Mouse (Mus musculus) limb, embryonic 15.5 days (tissue): ENCODE results near the gene Abcg5. TPM values are rescaled to one million over a fixed set of nuclear protein-coding genes. Genes with fewer than 3 reads are reported as not detected.
A peak's percentile ranks its signal among the peaks of the same experiment; 100 is the strongest.

Experiments used
- ATAC-seq: fragments of 200-750 bp; cut with Nextera tagmentation; 2 replicates; pipeline ENCODE4 v1.8.0; 2017; ENCODE audit warnings: low read depth, moderate TSS enrichment; ENCODE audit not compliant: insufficient number of reproducible peaks, low FRiP score, low TSS enrichment
- H3K27ac ChIP-seq: fragments of 300-500 bp; sonication (generic); 2 replicates; pipeline ENCODE4 v1.5.1; 2015; ENCODE audit warnings: moderate library complexity, mild to moderate bottlenecking, inconsistent platforms
- H3K27me3 ChIP-seq: fragments of 300-500 bp; sonication (generic); 2 replicates; pipeline ENCODE4 v1.6.1; 2015; ENCODE audit warnings: inconsistent platforms
- H3K36me3 ChIP-seq: fragments of 300-500 bp; sonication (generic); 2 replicates; pipeline ENCODE4 v1.6.1; 2015; ENCODE audit warnings: inconsistent platforms
- H3K4me1 ChIP-seq: fragments of 300-500 bp; sonication (generic); 2 replicates; pipeline ENCODE4 v1.6.1; 2015; ENCODE audit warnings: inconsistent platforms
- H3K4me2 ChIP-seq: fragments of 300-500 bp; sonication (generic); 2 replicates; pipeline ENCODE4 v1.6.1; 2015; ENCODE audit warnings: mild to moderate bottlenecking, inconsistent platforms
- H3K4me3 ChIP-seq: fragments of 300-500 bp; sonication (generic); 2 replicates; pipeline ENCODE4 v1.5.1; 2015; ENCODE audit warnings: mild to moderate bottlenecking, inconsistent platforms
- H3K9ac ChIP-seq: fragments of 300-500 bp; sonication (generic); 2 replicates; pipeline ENCODE4 v1.6.1; 2015; ENCODE audit warnings: inconsistent platforms
- H3K9me3 ChIP-seq: fragments of 300-500 bp; sonication (generic); 2 replicates; pipeline ENCODE4 v1.6.1; 2016; ENCODE audit warnings: inconsistent platforms
- WGBS: fragments of 180-500 bp; shearing (Covaris S2); methylation state at CpG from one replicate; pipeline ENCODE4 v1.1.7; 2015; 5-methylcytosine and 5-hydroxymethylcytosine counted together
- polyA plus RNA-seq: library from polyadenylated mRNA; unstranded; fragments of >200 nt; fragmentation: Nextera tagmentation; extraction: Ambion mirVana; gene quantifications from 2 replicates; pipeline ENCODE4 v1.2.1, GENCODE M21; 2015

Abcg5 gene
- polyA plus RNA-seq, 1 experiment from 2014 or later, result 1.8 TPM

- no peaks in the 10 kb centered on the region for H3K9me3 ChIP-seq
- H3K4me1 ChIP-seq, result peaks cover 12% of the 10 kb centered on the region
- H3K4me2 ChIP-seq, result no peak overlapping the region
- H3K36me3 ChIP-seq, result peaks cover 19% of the 10 kb centered on the region; the same call in 1 of the 2 replicates
- no peak overlapping the region for H3K4me3 ChIP-seq
- H3K27me3 ChIP-seq, result no peaks in the 10 kb centered on the region
- H3K9ac ChIP-seq, result no peak overlapping the region
- ATAC-seq, result no peak
- 71% methylated on average over 4 of the region's 4 CpGs for WGBS
- peak overlapping the region; percentile 86; the same call in 1 of the 2 replicates for H3K27ac ChIP-seq
Observed at GRCm38 (mm10) chr17:84622028-84622427, 60.8 kb downstream of the Abcg5 start.

- Histone ChIP-seq H3K4me2 (no peak overlapping the region), H3K27me3 (no peaks in the 10 kb centered on the region), H3K4me1 (peaks cover 9% of the 10 kb centered on the region), H3K4me3 (no peak overlapping the region), H3K9ac (no peak overlapping the region), H3K36me3 (peaks cover 19% of the 10 kb centered on the region; the same call in 1 of the 2 replicates), H3K27ac (no peak overlapping the region), H3K9me3 (no peaks in the 10 kb centered on the region)
- ATAC-seq, result no peak
- 83% methylated on average over 6 of the region's 6 CpGs for WGBS
Observed at GRCm38 (mm10) chr17:84621209-84621608, 61.6 kb downstream of the Abcg5 start.

- no peak overlapping the region for H3K4me2 ChIP-seq
- H3K36me3 ChIP-seq, result peaks cover 19% of the 10 kb centered on the region; the same call in 1 of the 2 replicates
- no peaks in the 10 kb centered on the region for H3K27me3 ChIP-seq
- ATAC-seq, result no peak
- no peaks in the 10 kb centered on the region for H3K9me3 ChIP-seq
- peaks cover 9% of the 10 kb centered on the region for H3K4me1 ChIP-seq
- H3K9ac ChIP-seq, result no peak overlapping the region
- no peak overlapping the region for H3K4me3 ChIP-seq
- no peak overlapping the region for H3K27ac ChIP-seq
- 82% methylated on average over 6 of the region's 6 CpGs for WGBS
Observed at GRCm38 (mm10) chr17:84620610-84621009, 62.2 kb downstream of the Abcg5 start.

- ATAC-seq, result no peak
- Histone ChIP-seq H3K4me1 (peaks cover 9% of the 10 kb centered on the region), H3K4me2 (no peak overlapping the region), H3K9ac (no peak overlapping the region), H3K27ac (no peak overlapping the region), H3K36me3 (peaks cover 19% of the 10 kb centered on the region; the same call in 1 of the 2 replicates), H3K4me3 (no peak overlapping the region), H3K27me3 (no peaks in the 10 kb centered on the region), H3K9me3 (no peaks in the 10 kb centered on the region)
- 69% methylated on average over 3 of the region's 3 CpGs for WGBS
Observed at GRCm38 (mm10) chr17:84620076-84620475, 62.7 kb downstream of the Abcg5 start.

- H3K27me3 ChIP-seq, result no peaks in the 10 kb centered on the region
- H3K4me1 ChIP-seq, result peaks cover 9% of the 10 kb centered on the region
- peaks cover 28% of the 10 kb centered on the region for H3K36me3 ChIP-seq
- no peak overlapping the region for H3K27ac ChIP-seq
- ATAC-seq, result no peak
- no peak overlapping the region for H3K4me2 ChIP-seq
- no peaks in the 10 kb centered on the region for H3K9me3 ChIP-seq
- 85% methylated on average over 7 of the region's 7 CpGs for WGBS
- no peak overlapping the region for H3K9ac ChIP-seq
- no peak overlapping the region for H3K4me3 ChIP-seq
Observed at GRCm38 (mm10) chr17:84619112-84619511, 63.7 kb downstream of the Abcg5 start.

- Histone ChIP-seq H3K4me3 (no peak overlapping the region), H3K27me3 (no peaks in the 10 kb centered on the region), H3K27ac (no peak overlapping the region), H3K9ac (no peak overlapping the region), H3K36me3 (peaks cover 40% of the 10 kb centered on the region), H3K4me1 (peaks cover 4% of the 10 kb centered on the region), H3K4me2 (no peak overlapping the region), H3K9me3 (no peaks in the 10 kb centered on the region)
- no peak for ATAC-seq
- WGBS, result 82% methylated on average over 6 of the region's 6 CpGs
Observed at GRCm38 (mm10) chr17:84617953-84618352, 64.9 kb downstream of the Abcg5 start.

GRCm38 (mm10) chr17:84616526-84617074 lies 66.2 kb downstream of the Abcg5 start:
- no peaks in the 10 kb centered on the region for H3K9me3 ChIP-seq
- H3K36me3 ChIP-seq, result peaks cover 45% of the 10 kb centered on the region
- no peak for ATAC-seq
- no peak overlapping the region for H3K4me3 ChIP-seq
- H3K27ac ChIP-seq, result no peak overlapping the region
- H3K4me2 ChIP-seq, result no peak overlapping the region
- 80% methylated on average over 6 of the region's 6 CpGs for WGBS
- 0 out of 2 replicates have a peak, but pooled peaks cover 3% of the 10 kb centered on the region for H3K4me1 ChIP-seq
- H3K9ac ChIP-seq, result no peak overlapping the region
- H3K27me3 ChIP-seq, result no peaks in the 10 kb centered on the region

GRCm38 (mm10) chr17:84615811-84616210 lies 67.0 kb downstream of the Abcg5 start:
- H3K9ac ChIP-seq, result no peak overlapping the region
- H3K9me3 ChIP-seq, result no peaks in the 10 kb centered on the region
- no peak overlapping the region for H3K27ac ChIP-seq
- peaks cover 48% of the 10 kb centered on the region for H3K36me3 ChIP-seq
- no peaks in the 10 kb centered on the region for H3K27me3 ChIP-seq
- H3K4me1 ChIP-seq, result 0 out of 2 replicates have a peak, but pooled peaks cover 3% of the 10 kb centered on the region
- no peak for ATAC-seq
- WGBS, result 80% methylated on average over 11 of the region's 11 CpGs
- no peak overlapping the region for H3K4me3 ChIP-seq
- no peak overlapping the region for H3K4me2 ChIP-seq

GRCm38 (mm10) chr17:84611971-84612370 lies 70.8 kb downstream of the Abcg5 start:
- Histone ChIP-seq H3K9me3 (no peaks in the 10 kb centered on the region), H3K27ac (no peak overlapping the region; the same call in 1 of the 2 replicates), H3K9ac (no peak overlapping the region), H3K4me2 (no peak overlapping the region), H3K27me3 (no peaks in the 10 kb centered on the region), H3K36me3 (peaks cover 41% of the 10 kb centered on the region), H3K4me1 (no peaks in the 10 kb centered on the region), H3K4me3 (no peak overlapping the region)
- ATAC-seq, result no peak
- WGBS, result 35% methylated on average over 7 of the region's 7 CpGs

- no peak overlapping the region for H3K9ac ChIP-seq
- no peaks in the 10 kb centered on the region for H3K4me1 ChIP-seq
- H3K27ac ChIP-seq, result no peak overlapping the region
- 62% methylated on average over 9 of the region's 9 CpGs for WGBS
- H3K9me3 ChIP-seq, result no peaks in the 10 kb centered on the region
- peaks cover 43% of the 10 kb centered on the region for H3K36me3 ChIP-seq
- no peak overlapping the region for H3K4me3 ChIP-seq
- H3K4me2 ChIP-seq, result no peak overlapping the region
- ATAC-seq, result no peak
- no peaks in the 10 kb centered on the region for H3K27me3 ChIP-seq
Observed at GRCm38 (mm10) chr17:84611500-84611899, 71.3 kb downstream of the Abcg5 start.

- H3K4me3 ChIP-seq, result no peak overlapping the region
- no peak for ATAC-seq
Observed at GRCm38 (mm10) chr17:84608606-84609005, 74.2 kb downstream of the Abcg5 start.

More at GRCm38 (mm10) chr17:84608606-84609005, 74.2 kb downstream of the Abcg5 start:
- Histone ChIP-seq H3K4me2 (no peak overlapping the region), H3K36me3 (peaks cover 38% of the 10 kb centered on the region), H3K27me3 (no peaks in the 10 kb centered on the region), H3K27ac (no peak overlapping the region), H3K9me3 (no peaks in the 10 kb centered on the region), H3K4me1 (no peaks in the 10 kb centered on the region), H3K9ac (no peak overlapping the region)
- 73% methylated on average over 4 of the region's 4 CpGs for WGBS
